Mouse (Mus musculus) olfactory bulb, adult 2 months (tissue): ENCODE data around the gene Ppp3ca. TPM values are rescaled to one million over a fixed set of nuclear protein-coding genes. Genes with fewer than 3 reads are reported as not detected.

Experiments used
- H3K27ac ChIP-seq: fragments of 200-500 bp; 2 replicates; pipeline ENCODE4 v1.5.1; 2012; ENCODE audit warnings: low read depth, low read length; ENCODE audit not compliant: insufficient read depth
- H3K4me1 ChIP-seq: fragments of 200-500 bp; 2 replicates; pipeline ENCODE4 v1.6.1; 2012; ENCODE audit warnings: low read length; ENCODE audit not compliant: control insufficient read depth, insufficient read depth
- H3K4me3 ChIP-seq: fragments of 200-500 bp; 2 replicates; pipeline ENCODE4 v1.5.1; 2012; ENCODE audit warnings: mild to moderate bottlenecking, low read depth, low read length, moderate library complexity; ENCODE audit not compliant: insufficient read depth
- CTCF ChIP-seq: fragments of 200-500 bp; IDR thresholded peaks from 2 replicates; pipeline ENCODE4 v1.5.1; 2012; ENCODE audit warnings: low read depth, mild to moderate bottlenecking, low read length, moderate library complexity; ENCODE audit not compliant: insufficient read depth
- POLR2A ChIP-seq: fragments of 200-500 bp; IDR thresholded peaks from 2 replicates; pipeline ENCODE4 v1.6.1; 2012; ENCODE audit warnings: mild to moderate bottlenecking, low read depth, low read length, moderate library complexity; ENCODE audit not compliant: insufficient read depth
- WGBS: fragments of 180-500 bp; shearing (Covaris S2); methylation state at CpG from one replicate; pipeline ENCODE4 v1.1.7; 2018; 5-methylcytosine and 5-hydroxymethylcytosine counted together
- polyA plus RNA-seq: library from polyadenylated mRNA; stranded (reverse); fragments of >200 nt; gene quantifications from 2 replicates; pipeline ENCODE4 v1.2.4, GENCODE M21; 2012; ENCODE audit warnings: low replicate concordance; ENCODE audit not compliant: missing spikeins, insufficient read depth, insufficient read length

Ppp3ca gene
- polyA plus RNA-seq: 245 TPM in 1 of 2 replicates, not detected in the other

GRCm38 (mm10) chr3:136670110-136670359, at the start of gene Ppp3ca:
Gene Ppp3ca, plus strand, starts transcription at chr3:136670124.
- peaks cover 3% of the 10 kb centered on the region; the same call in 1 of the 2 replicates for H3K4me1 ChIP-seq
- WGBS: 0% methylated on average over 39 of the region's 43 CpGs
- peak within 1 kb of the TSS; percentile 96 for H3K27ac ChIP-seq
- TF ChIP-seq POLR2A (peak; percentile 81), CTCF (no peak)
- peak within 1 kb of the TSS; percentile 77 for H3K4me3 ChIP-seq

DNA sequence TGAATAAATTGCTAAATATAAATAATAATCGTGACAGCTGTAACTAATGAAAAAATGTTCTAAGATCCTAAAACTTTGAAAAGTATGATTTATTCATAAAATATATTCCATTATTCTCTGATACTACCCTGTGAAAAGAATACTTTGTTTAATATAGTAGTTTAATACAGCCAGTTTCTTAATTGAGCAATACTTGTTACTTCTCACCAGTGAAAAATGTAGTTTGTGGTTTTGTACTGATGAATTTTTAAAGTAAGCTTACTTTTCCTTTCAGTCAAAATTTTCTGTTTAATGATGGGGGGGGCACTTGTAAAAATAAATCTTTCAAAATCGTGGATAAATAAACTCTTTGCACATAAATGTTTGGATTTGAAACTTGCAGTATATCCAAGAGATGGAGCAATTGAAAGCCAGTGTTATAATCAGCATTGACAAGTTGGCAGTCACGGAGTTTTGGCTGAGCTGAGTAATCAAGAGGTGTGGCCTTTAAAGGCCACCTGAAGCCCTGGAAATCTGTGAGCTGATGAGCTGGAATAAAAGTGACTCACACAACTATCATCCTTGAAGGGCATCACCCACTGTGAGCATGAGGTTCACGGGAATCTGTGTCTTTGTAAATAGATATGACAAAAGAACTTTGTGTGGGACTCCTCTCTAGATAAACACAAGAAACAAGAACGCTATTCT, 29.2 kb upstream of the Ppp3ca start:
- H3K4me3 ChIP-seq: no peak overlapping the region
- 72% methylated on average over 5 of the region's 5 CpGs for WGBS
- no peak overlapping the region for H3K27ac ChIP-seq
- H3K4me1 ChIP-seq: no peaks in the 10 kb centered on the region
- TF ChIP-seq POLR2A (no peak), CTCF (no peak)

DNA sequence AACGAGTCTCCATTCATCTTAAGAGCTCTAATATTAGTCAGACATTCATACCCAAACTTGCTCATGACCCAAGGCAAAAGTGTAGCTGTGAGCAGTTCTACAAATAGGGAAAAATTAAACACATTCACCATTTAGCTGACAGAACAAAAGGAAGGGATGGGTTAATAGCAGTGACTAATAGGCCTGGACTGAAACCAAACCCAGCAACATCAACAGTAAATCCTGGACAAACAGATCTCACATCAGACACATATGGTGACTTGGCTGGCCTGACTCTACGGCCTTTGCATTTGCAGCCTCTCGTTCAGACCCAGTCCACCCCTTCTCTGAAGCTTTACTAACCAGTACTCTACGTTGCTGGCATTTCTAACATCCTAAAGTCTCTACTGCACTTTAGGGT, 19.0 kb upstream of the Ppp3ca start:
- 81% methylated on average over 4 of the region's 4 CpGs for WGBS
- TF ChIP-seq POLR2A: no peak
- no peak for TF ChIP-seq CTCF
- no peaks in the 10 kb centered on the region for H3K4me1 ChIP-seq
- H3K4me3 ChIP-seq: no peak overlapping the region
- H3K27ac ChIP-seq: no peak overlapping the region

GRCm38 (mm10) chr3:136651496-136651895, 18.4 kb upstream of the Ppp3ca start:
- TF ChIP-seq CTCF: no peak
- TF ChIP-seq POLR2A: no peak
- Histone ChIP-seq H3K27ac (no peak overlapping the region), H3K4me1 (no peaks in the 10 kb centered on the region), H3K4me3 (no peak overlapping the region)
- WGBS: 38% methylated on average over 6 of the region's 6 CpGs

- Histone ChIP-seq H3K27ac (no peak overlapping the region), H3K4me3 (no peak overlapping the region), H3K4me1 (no peaks in the 10 kb centered on the region)
- TF ChIP-seq POLR2A (no peak), CTCF (no peak)
- WGBS: 86% methylated on average over 3 of the region's 3 CpGs
Observed at GRCm38 (mm10) chr3:136656460-136657035, 13.4 kb upstream of the Ppp3ca start.

DNA sequence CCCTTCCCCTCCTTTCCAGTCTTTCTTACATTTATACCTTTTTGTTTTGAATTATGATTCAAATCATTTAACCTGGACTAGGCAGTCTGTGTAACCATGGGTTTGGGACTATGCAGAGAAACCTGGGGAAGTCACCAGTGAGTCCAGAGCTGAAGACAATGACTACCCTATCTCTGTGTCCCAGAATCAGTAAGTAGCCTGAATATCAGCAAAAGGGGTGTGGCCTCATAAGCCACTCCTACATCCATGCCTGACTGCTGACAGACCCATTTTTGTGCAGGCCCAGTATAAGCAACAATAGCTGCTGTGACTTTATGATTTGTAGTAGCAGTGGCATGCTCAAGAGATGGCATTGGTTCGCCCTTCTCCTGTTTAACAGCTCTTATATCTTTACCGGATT, 11.2 kb upstream of the Ppp3ca start:
- TF ChIP-seq CTCF: no peak
- TF ChIP-seq POLR2A: no peak
- 94% methylated on average over 2 of the region's 2 CpGs for WGBS
- no peak overlapping the region for H3K27ac ChIP-seq
- H3K4me3 ChIP-seq: no peak overlapping the region
- no peaks in the 10 kb centered on the region for H3K4me1 ChIP-seq

- Histone ChIP-seq H3K27ac (no peak overlapping the region), H3K4me3 (no peak overlapping the region), H3K4me1 (peaks cover 3% of the 10 kb centered on the region; the same call in 1 of the 2 replicates)
- TF ChIP-seq CTCF (no peak), POLR2A (no peak)
- 88% methylated on average over 1 of the region's 1 CpGs for WGBS
Observed at GRCm38 (mm10) chr3:136665119-136665518, 4.8 kb upstream of the Ppp3ca start.

DNA sequence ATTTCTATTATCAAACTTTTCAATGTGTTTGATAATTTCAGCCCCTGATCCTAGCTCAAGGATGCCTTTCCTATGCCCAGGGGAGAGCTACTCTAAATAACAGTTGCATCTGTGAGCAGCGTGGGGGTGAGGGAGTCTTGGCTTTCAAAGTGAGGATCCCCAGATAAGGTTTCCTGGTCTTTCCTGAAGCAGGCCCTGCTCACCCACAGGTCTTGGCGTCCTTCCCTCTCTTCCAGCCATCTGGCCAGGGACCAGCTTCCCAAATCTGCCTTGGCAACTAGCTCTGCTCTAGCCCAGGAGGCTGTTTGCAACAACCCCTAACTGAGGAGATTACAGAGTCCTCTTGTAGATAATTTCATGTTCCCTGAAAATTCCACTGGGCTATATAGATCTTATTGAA, 1.9 kb upstream of the Ppp3ca start:
- WGBS: 48% methylated on average over 2 of the region's 2 CpGs
- TF ChIP-seq CTCF (no peak), POLR2A (no peak)
- Histone ChIP-seq H3K27ac (no peak overlapping the region), H3K4me1 (peaks cover 3% of the 10 kb centered on the region; the same call in 1 of the 2 replicates), H3K4me3 (no peak overlapping the region)

DNA sequence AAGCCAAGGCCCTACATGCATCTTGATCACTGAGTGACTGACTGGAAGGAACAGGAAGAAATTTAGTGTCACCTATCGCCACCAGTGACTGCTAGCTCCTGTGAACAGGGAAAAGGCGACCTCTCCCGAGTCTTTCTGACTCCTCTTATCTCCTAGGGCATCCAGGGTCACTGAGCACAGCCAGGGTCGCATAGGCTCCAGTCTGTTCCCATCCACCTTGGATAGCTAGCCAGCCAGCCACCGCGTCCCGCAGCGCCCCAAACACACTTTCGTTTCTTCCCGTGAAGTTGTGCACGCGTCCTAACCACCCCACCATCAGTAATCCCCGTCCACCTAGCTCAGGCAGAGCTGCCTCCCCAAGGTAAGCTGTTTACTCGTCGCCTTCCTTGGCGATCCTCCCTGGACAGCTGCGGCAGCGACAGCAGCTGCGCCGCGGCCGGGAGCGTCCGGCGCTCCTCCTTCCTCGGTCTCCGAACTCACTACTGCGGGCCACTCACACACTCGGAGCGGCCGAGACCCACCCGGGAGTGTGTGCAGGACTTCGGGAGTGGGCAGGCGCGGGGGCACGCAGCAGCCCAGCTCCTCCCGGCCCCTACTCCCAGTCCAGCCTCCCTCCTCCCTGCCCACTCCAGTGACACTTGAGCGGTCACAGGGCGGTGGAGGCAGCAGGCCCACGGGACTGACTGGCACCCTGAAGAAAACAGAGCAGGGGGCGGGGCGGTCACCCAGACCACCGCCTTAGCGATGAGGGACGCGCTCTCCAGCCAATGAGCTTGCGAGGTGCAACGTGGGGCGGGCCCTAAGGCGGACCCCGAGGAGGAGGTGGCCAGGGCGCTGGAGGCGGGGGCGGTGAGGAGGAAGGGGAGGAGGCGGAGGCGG, 454 bp upstream of the Ppp3ca start:
- Histone ChIP-seq H3K4me1 (peaks cover 3% of the 10 kb centered on the region; the same call in 1 of the 2 replicates), H3K4me3 (peak overlapping the region; percentile 77), H3K27ac (peak overlapping the region; percentile 74)
- no peak; the same call in 1 of the 2 replicates for TF ChIP-seq POLR2A
- no peak for TF ChIP-seq CTCF
- WGBS: 2% methylated on average over 55 of the region's 56 CpGs
